Mouse (Mus musculus) macrophage (primary cell): ENCODE data around the gene Spint3. TPM values are rescaled to one million over a fixed set of nuclear protein-coding genes. Genes with fewer than 3 reads are reported as not detected.
"Not testable (repeated sequence)": the region's sequence is repeated elsewhere in the genome, so short reads cannot be mapped to it uniquely, and the experiment has no call there.

Experiments used
- H3K27ac ChIP-seq: fragments of 350-480 bp; formaldehyde crosslinking; 2 replicates; pipeline ENCODE4 v1.9.0; 2021
- H3K36me3 ChIP-seq: fragments of 350-480 bp; formaldehyde crosslinking; 2 replicates; pipeline ENCODE4 v1.9.0; 2021; ENCODE audit errors: inconsistent target
- H3K4me3 ChIP-seq: fragments of 350-480 bp; formaldehyde crosslinking; 2 replicates; pipeline ENCODE4 v1.9.0; 2021; ENCODE audit errors: inconsistent target
- H3K79me2 ChIP-seq: fragments of 350-480 bp; formaldehyde crosslinking; 2 replicates; pipeline ENCODE4 v1.9.0; 2021; ENCODE audit errors: inconsistent target
- WGBS: methylation state at CpG from one replicate; pipeline ENCODE4 v1.1.7; 2026; ENCODE audit warnings: inconsistent platforms; ENCODE audit not compliant: missing documents; 5-methylcytosine and 5-hydroxymethylcytosine counted together
- polyA plus RNA-seq: library from polyadenylated mRNA; stranded (reverse); fragments of 250-400 nt; gene quantifications from 3 replicates; pipeline ENCODE4 v1.2.4, GENCODE M21; 2018; ENCODE audit warnings: inconsistent platforms
- total RNA-seq, 78 experiments: library from RNA; depleted of rRNA; stranded (reverse); fragments of 250-400 nt; gene quantifications; 1 replicate in 9 of 78; 2 replicates in 24 of 78; 3 replicates in 43 of 78; 4 replicates in 2 of 78; pipeline ENCODE4 v1.2.4; 2018; ENCODE audit warnings: inconsistent platforms in 56 of 78

The Spint3 gene
- not detected for total RNA-seq (2018; cell fraction: chromatin; rRNA removed)
- total RNA-seq (2018; cell fraction: cytosol; rRNA removed) = not detected
- not detected for total RNA-seq (2018; cell fraction: nucleus; rRNA removed)
- polyA plus RNA-seq = not detected in 3 replicates

GRCm38 (mm10) chr2:164573359-164573758 lies at the start of gene Spint3:
Gene Spint3 (minus strand): TSS chr2:164573459.
- WGBS = 93% methylated on average over 6 of the region's 6 CpGs

GRCm38 (mm10) chr2:164621775-164622174 lies 48.5 kb upstream of the Spint3 start:
- no peak overlapping the region for H3K27ac ChIP-seq
- WGBS = 70% methylated on average over 4 of the region's 4 CpGs
- H3K4me3 ChIP-seq = no peak overlapping the region
- H3K36me3 ChIP-seq = no peaks in the 10 kb centered on the region
- no peaks in the 10 kb centered on the region for H3K79me2 ChIP-seq

More at GRCm38 (mm10) chr2:164573359-164573758, at the start of gene Spint3:
- H3K27ac ChIP-seq, H3K4me3 ChIP-seq, H3K79me2 ChIP-seq, H3K36me3 ChIP-seq: not testable (repeated sequence)

GRCm38 (mm10) chr2:164619050-164619449 lies 45.8 kb upstream of the Spint3 start:
- no peak overlapping the region for H3K27ac ChIP-seq
- no peak overlapping the region for H3K4me3 ChIP-seq
- 89% methylated on average over 5 of the region's 5 CpGs for WGBS
- no peaks in the 10 kb centered on the region for H3K36me3 ChIP-seq
- no peaks in the 10 kb centered on the region for H3K79me2 ChIP-seq

- no peak overlapping the region for H3K4me3 ChIP-seq
- no peak overlapping the region for H3K27ac ChIP-seq
- no peaks in the 10 kb centered on the region for H3K79me2 ChIP-seq
- H3K36me3 ChIP-seq = no peaks in the 10 kb centered on the region
- 96% methylated on average over 3 of the region's 3 CpGs for WGBS
These were observed 42.1 kb upstream of the Spint3 start for GRCm38 (mm10) chr2:164615386-164615785.

- not testable (repeated sequence) for H3K79me2 ChIP-seq, H3K4me3 ChIP-seq, H3K36me3 ChIP-seq, H3K27ac ChIP-seq
- 73% methylated on average over 6 of the region's 8 CpGs for WGBS
These were observed 40.2 kb upstream of the Spint3 start, which contains the start of the genes Wfdc6b and Wfdc8 for GRCm38 (mm10) chr2:164613471-164613870. Gene Wfdc6b (plus strand): TSS chr2:164613522. Gene Wfdc8 (minus strand): TSS chr2:164613626.

GRCm38 (mm10) chr2:164608781-164609180 lies 35.5 kb upstream of the Spint3 start:
- 71% methylated on average over 6 of the region's 6 CpGs for WGBS
- Histone ChIP-seq H3K27ac (no peak overlapping the region), H3K79me2 (no peaks in the 10 kb centered on the region), H3K36me3 (no peaks in the 10 kb centered on the region), H3K4me3 (no peak overlapping the region)

- Histone ChIP-seq H3K79me2 (no peaks in the 10 kb centered on the region), H3K27ac (no peak overlapping the region), H3K4me3 (no peak overlapping the region), H3K36me3 (no peaks in the 10 kb centered on the region)
- 93% methylated on average over 8 of the region's 8 CpGs for WGBS
These were observed 31.2 kb upstream of the Spint3 start for GRCm38 (mm10) chr2:164604411-164604810.

GRCm38 (mm10) chr2:164603482-164603881 lies 30.2 kb upstream of the Spint3 start:
- H3K4me3 ChIP-seq = no peak overlapping the region
- WGBS = 93% methylated on average over 3 of the region's 3 CpGs

GRCm38 (mm10) chr2:164600179-164600578 lies 26.9 kb upstream of the Spint3 start:
- H3K4me3 ChIP-seq = no peak overlapping the region
- no peaks in the 10 kb centered on the region for H3K36me3 ChIP-seq
- H3K27ac ChIP-seq = no peak overlapping the region
- WGBS = 77% methylated on average over 3 of the region's 3 CpGs
- H3K79me2 ChIP-seq = no peaks in the 10 kb centered on the region

More at GRCm38 (mm10) chr2:164603482-164603881, 30.2 kb upstream of the Spint3 start:
- Histone ChIP-seq H3K27ac (no peak overlapping the region), H3K79me2 (no peaks in the 10 kb centered on the region), H3K36me3 (no peaks in the 10 kb centered on the region)

- Histone ChIP-seq H3K36me3 (no peaks in the 10 kb centered on the region), H3K79me2 (no peaks in the 10 kb centered on the region), H3K4me3 (no peak within 1 kb of the TSS), H3K27ac (no peak within 1 kb of the TSS)
- 92% methylated on average over 4 of the region's 4 CpGs for WGBS
These were observed 20.2 kb upstream of the Spint3 start, which contains the start of gene Eppin for GRCm38 (mm10) chr2:164593494-164593893. Gene Eppin (minus strand): TSS chr2:164593594.

- H3K4me3 ChIP-seq = no peak overlapping the region
- H3K27ac ChIP-seq = no peak overlapping the region
- H3K79me2 ChIP-seq = no peaks in the 10 kb centered on the region
- whole genome bisulfite sequencing = 17% methylated on average over 3 of the region's 4 CpGs
- no peaks in the 10 kb centered on the region for H3K36me3 ChIP-seq
These were observed 18.8 kb upstream of the Spint3 start for GRCm38 (mm10) chr2:164592014-164592413.

- not testable (repeated sequence) for H3K79me2 ChIP-seq, H3K27ac ChIP-seq, H3K36me3 ChIP-seq, H3K4me3 ChIP-seq
- 73% methylated on average over 12 of the region's 13 CpGs for WGBS
These were observed 11.9 kb upstream of the Spint3 start, which contains the start of gene Wfdc6a for GRCm38 (mm10) chr2:164585025-164585725. Gene Wfdc6a (minus strand): TSS chr2:164585447.

- 32% methylated on average over 5 of the region's 5 CpGs for WGBS
- Histone ChIP-seq H3K79me2 (no peaks in the 10 kb centered on the region), H3K27ac (no peak overlapping the region), H3K4me3 (no peak overlapping the region), H3K36me3 (no peaks in the 10 kb centered on the region)
These were observed 5.8 kb downstream of the Spint3 start for GRCm38 (mm10) chr2:164567460-164567859.

- no peak overlapping the region for H3K27ac ChIP-seq
- no peaks in the 10 kb centered on the region for H3K79me2 ChIP-seq
- WGBS = 90% methylated on average over 2 of the region's 2 CpGs
- H3K4me3 ChIP-seq = no peak overlapping the region
- H3K36me3 ChIP-seq = no peaks in the 10 kb centered on the region
These were observed 6.3 kb downstream of the Spint3 start for GRCm38 (mm10) chr2:164566997-164567396.

- Histone ChIP-seq H3K27ac (no peak overlapping the region), H3K4me3 (no peak overlapping the region), H3K79me2 (no peaks in the 10 kb centered on the region), H3K36me3 (no peaks in the 10 kb centered on the region)
- WGBS = 68% methylated on average over 5 of the region's 5 CpGs
These were observed 8.9 kb downstream of the Spint3 start for GRCm38 (mm10) chr2:164564346-164564745.
